Mouse (Mus musculus) neural tube, embryonic 14.5 days (tissue): ENCODE data around the gene Dtd2. TPM values are rescaled to one million over a fixed set of nuclear protein-coding genes. Genes with fewer than 3 reads are reported as not detected.

Experiments used
- ATAC-seq: fragments of 200-750 bp; cut with Nextera tagmentation; 2 replicates; pipeline ENCODE4 v1.8.0; 2017; ENCODE audit warnings: low read depth, mild to moderate bottlenecking, moderate TSS enrichment, moderate library complexity
- H3K27ac ChIP-seq: fragments of 300-500 bp; sonication (generic); 2 replicates; pipeline ENCODE4 v1.5.1; 2014; ENCODE audit warnings: low read depth, mild to moderate bottlenecking, control low read depth, low read length, moderate library complexity, mixed read lengths
- H3K27me3 ChIP-seq: fragments of 300-500 bp; sonication (generic); 2 replicates; pipeline ENCODE4 v1.6.1; 2014; ENCODE audit warnings: low read length; ENCODE audit not compliant: control insufficient read depth, insufficient read depth
- H3K36me3 ChIP-seq: fragments of 300-500 bp; sonication (generic); 2 replicates; pipeline ENCODE4 v1.6.1; 2014; ENCODE audit warnings: low read length, mixed read lengths; ENCODE audit not compliant: control insufficient read depth, insufficient read depth
- H3K4me1 ChIP-seq: fragments of 300-500 bp; sonication (generic); 2 replicates; pipeline ENCODE4 v1.6.1; 2014; ENCODE audit warnings: low read length; ENCODE audit not compliant: control insufficient read depth, insufficient read depth
- H3K4me2 ChIP-seq: fragments of 300-500 bp; sonication (generic); 2 replicates; pipeline ENCODE4 v1.6.1; 2014; ENCODE audit warnings: mild to moderate bottlenecking, low read depth, low read length, control low read depth
- H3K4me3 ChIP-seq: fragments of 300-500 bp; sonication (generic); 2 replicates; pipeline ENCODE4 v1.5.1; 2014; ENCODE audit warnings: low read depth, low read length, control low read depth, mixed read lengths
- H3K9ac ChIP-seq: fragments of 300-500 bp; sonication (generic); replicated peaks from 2 replicates; pipeline ENCODE4 v1.6.1; 2014; ENCODE audit warnings: low read depth, mild to moderate bottlenecking, control low read depth, low read length, mixed read lengths
- H3K9me3 ChIP-seq: fragments of 300-500 bp; sonication (generic); 2 replicates; pipeline ENCODE4 v1.6.1; 2016; ENCODE audit warnings: low read length; ENCODE audit not compliant: control insufficient read depth
- WGBS: fragments of 180-500 bp; shearing (Covaris S2); extraction: QIAGEN DNeasy Blood & Tissue Kit; methylation state at CpG from one replicate; pipeline ENCODE4 v1.1.7; 2014; 5-methylcytosine and 5-hydroxymethylcytosine counted together
- polyA plus RNA-seq: library from polyadenylated mRNA; unstranded; fragments of >200 nt; fragmentation: Nextera tagmentation; extraction: Ambion mirVana; gene quantifications from 2 replicates; pipeline ENCODE4 v1.2.1, GENCODE M21; 2014

The Dtd2 gene
- polyA plus RNA-seq, 1 experiment from 2014 or later, result 23.2 TPM

DNA sequence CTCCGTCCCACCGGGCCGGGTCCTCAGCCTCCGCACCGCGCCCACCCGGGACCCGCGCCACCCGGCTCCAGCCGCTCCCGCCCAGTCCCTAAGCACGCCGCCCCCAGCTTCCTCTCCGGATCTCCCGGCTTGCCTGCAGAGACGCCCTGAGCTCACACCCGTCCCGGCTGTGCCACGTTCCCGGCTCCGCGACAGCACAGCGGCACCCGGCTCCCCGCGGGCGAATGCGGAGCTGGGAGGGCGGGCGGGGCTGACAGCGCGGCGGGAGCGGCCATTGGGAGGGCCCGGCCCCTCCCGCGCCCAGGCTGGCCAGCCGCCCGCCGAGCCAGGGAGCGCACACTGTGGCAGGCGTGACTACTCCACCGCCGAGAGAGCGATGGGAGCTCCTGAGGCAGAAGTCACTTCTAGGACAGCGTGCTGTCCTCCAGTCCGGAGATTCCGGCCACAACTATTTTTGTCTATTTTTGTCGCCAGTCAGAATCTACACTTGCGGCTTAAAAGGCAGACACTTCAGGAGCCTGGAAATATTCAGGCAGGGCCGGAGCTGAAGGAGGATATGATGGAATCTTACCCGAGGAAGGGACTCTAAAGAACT, 35.1 kb downstream of the Dtd2 start, which contains the start of gene Heatr5a:
Gene Heatr5a (minus strand): TSS at position 252 of the 595 bp plus-strand sequence.
- H3K36me3 ChIP-seq, result no peaks in the 10 kb centered on the region
- WGBS, result under 1% methylated on average over 45 of the region's 53 CpGs

DNA sequence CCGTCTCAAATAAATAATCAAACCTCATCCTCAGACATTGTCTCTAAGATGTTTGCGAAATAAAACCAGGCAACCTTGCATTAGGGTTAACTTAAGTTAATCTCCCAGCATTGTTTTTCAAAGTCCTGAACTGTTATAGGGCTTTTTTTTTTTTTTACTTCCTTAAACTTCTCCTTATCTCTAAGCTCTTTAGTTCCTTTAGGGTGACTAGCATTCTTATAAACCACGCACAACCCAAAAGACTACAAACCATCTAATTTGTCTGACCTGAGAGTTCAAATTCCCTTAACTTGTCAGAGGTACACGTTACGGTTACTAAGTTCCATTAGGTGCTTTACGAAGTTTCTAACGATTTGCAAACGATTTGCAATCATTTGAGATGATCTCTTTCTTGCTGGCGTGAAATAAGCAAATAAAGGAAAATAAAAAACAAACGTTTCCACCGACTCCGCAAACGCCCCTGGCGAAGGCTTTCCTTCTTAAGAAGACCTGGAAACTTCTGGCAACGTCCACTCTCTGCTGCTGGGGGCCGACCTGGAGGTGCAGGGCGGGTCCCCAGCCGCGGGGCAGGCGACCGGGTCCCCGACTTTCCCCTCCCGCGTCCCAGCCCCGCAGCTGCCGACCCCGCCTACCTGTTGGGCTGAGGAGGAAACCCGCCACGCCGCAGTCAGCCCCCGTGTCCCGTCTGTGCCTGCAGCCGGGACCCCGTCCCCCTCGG, 35.8 kb downstream of the Dtd2 start:
- 1% methylated on average over 35 of the region's 35 CpGs for WGBS
- no peak; the same call in 1 of the 2 replicates for ATAC-seq

More for the DNA sequence above, 35.1 kb downstream of the Dtd2 start, which contains the start of gene Heatr5a:
- Histone ChIP-seq H3K4me1 (no peaks in the 10 kb centered on the region), H3K9ac (peak within 1 kb of the TSS; percentile 75), H3K27ac (peak within 1 kb of the TSS; percentile 82), H3K4me2 (peak within 1 kb of the TSS; percentile 54), H3K9me3 (no peaks in the 10 kb centered on the region), H3K4me3 (peak within 1 kb of the TSS; percentile 90), H3K27me3 (peaks cover 5% of the 10 kb centered on the region; the same call in 1 of the 2 replicates)
- peak; percentile 98 for ATAC-seq

DNA sequence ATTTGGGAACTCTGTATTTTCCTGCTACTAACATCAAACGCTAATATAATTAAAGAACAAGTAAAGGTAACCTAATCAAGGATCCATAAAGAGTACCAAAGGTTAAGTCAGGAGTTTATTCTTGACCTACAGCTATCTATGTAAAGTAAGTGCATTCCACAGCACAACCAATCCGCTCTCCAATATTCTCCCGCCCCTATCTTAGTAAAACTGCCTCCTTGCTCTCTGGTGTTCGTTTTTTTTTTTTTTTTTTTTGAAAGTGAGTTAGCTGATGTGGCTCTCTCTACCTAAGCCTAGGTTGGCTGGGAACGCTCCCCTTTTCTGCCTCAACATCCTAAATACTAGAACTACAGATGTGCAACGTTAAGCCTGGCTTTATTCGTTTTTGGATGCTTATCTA, 36.4 kb downstream of the Dtd2 start:
- H3K9ac ChIP-seq, result no peak overlapping the region
- ATAC-seq, result no peak
- H3K36me3 ChIP-seq, result no peaks in the 10 kb centered on the region
- WGBS, result 28% methylated on average over 7 of the region's 7 CpGs
- H3K4me2 ChIP-seq, result peak overlapping the region; percentile 54
- H3K27ac ChIP-seq, result no peak overlapping the region
- H3K4me1 ChIP-seq, result no peaks in the 10 kb centered on the region
- H3K9me3 ChIP-seq, result no peaks in the 10 kb centered on the region
- no peak overlapping the region for H3K4me3 ChIP-seq
- peaks cover 5% of the 10 kb centered on the region; the same call in 1 of the 2 replicates for H3K27me3 ChIP-seq

More for the DNA sequence above, 35.8 kb downstream of the Dtd2 start:
- H3K9me3 ChIP-seq, result no peaks in the 10 kb centered on the region
- no peaks in the 10 kb centered on the region for H3K36me3 ChIP-seq
- H3K27ac ChIP-seq, result peak overlapping the region; percentile 82
- peak overlapping the region; percentile 75 for H3K9ac ChIP-seq
- H3K4me3 ChIP-seq, result peak overlapping the region; percentile 90
- H3K27me3 ChIP-seq, result peaks cover 5% of the 10 kb centered on the region; the same call in 1 of the 2 replicates
- H3K4me2 ChIP-seq, result peak overlapping the region; percentile 54
- H3K4me1 ChIP-seq, result no peaks in the 10 kb centered on the region

DNA sequence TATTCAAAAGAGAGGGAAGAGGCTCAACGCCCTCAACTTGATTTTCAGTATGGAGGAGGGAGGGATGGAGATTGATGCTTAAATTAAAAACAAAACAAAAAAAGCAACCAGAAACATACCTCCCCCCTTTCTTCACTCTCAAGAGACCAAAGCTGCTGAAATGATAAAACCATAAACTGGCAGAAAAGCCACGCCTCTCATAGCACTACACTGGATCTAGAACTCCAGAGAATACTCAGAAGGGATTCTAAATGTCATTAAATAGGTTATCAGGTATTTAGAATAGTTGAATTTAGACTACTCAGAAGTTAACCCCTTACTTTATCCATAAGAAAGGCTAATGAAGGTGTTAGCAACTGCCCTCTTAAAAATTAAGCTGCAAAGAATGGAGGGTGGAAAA, 37.2 kb downstream of the Dtd2 start:
- H3K27ac ChIP-seq, result no peak overlapping the region
- 78% methylated on average over 2 of the region's 2 CpGs for WGBS
- no peak overlapping the region for H3K4me2 ChIP-seq
- no peak overlapping the region for H3K4me3 ChIP-seq
- H3K36me3 ChIP-seq, result no peaks in the 10 kb centered on the region
- H3K4me1 ChIP-seq, result no peaks in the 10 kb centered on the region
- peaks cover 5% of the 10 kb centered on the region; the same call in 1 of the 2 replicates for H3K27me3 ChIP-seq
- ATAC-seq, result no peak
- H3K9me3 ChIP-seq, result no peaks in the 10 kb centered on the region
- no peak overlapping the region for H3K9ac ChIP-seq

DNA sequence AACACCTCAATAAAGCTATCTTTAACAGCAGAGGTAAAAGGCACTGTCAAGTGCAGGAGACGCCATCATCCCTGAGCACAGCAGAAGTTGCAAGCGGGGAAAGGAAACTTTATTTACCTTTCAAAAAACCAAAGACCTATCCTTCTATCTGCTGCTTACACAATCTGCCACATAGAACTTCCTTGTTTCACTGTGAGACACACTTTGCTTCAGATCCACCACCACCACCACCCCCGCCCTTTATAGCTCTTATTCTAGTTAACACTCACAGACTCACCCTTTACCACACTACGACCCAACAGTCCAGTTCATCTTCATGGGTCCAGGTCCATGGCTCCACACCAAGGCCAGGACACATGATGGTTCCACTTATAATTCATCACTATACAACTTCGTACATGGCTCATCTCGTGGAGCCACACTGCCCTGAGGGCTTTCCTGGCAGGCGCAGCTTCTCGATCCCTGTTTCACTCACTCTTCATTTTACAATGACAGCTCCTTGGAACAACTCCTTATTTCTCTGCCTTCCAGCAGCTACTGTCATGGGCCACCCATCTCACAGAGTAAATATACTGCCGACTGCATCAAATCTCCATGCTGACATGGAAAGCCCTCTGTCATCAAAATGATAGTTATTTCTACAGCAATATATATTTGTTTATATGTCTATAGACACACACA, 38.2 kb downstream of the Dtd2 start:
- Histone ChIP-seq H3K27ac (no peak overlapping the region), H3K36me3 (no peaks in the 10 kb centered on the region), H3K4me2 (no peak overlapping the region), H3K27me3 (peaks cover 5% of the 10 kb centered on the region; the same call in 1 of the 2 replicates), H3K4me3 (no peak overlapping the region), H3K4me1 (no peaks in the 10 kb centered on the region), H3K9ac (no peak overlapping the region), H3K9me3 (no peaks in the 10 kb centered on the region)
- 81% methylated on average over 9 of the region's 9 CpGs for WGBS
- no peak for ATAC-seq

DNA sequence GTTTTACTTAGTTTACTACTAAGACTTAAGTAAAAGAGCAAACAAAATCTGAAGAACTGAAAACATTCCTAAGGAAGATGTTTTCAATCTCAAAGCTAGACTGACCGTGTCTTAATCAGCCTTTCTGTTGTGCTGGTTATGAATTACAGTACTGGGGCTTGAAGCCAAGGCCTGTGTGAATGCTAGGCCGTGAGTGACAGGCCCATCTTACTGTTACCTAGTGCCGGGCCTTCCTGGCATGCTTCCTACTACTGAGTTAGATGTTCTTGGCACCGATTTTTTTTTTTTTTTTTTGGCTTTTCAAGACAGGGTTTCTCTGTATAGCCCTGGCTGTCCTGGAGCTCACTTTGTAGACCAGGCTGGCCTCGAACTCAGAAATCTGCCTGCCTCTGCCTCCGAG, 48.7 kb downstream of the Dtd2 start:
- Histone ChIP-seq H3K4me3 (no peak overlapping the region), H3K27me3 (no peaks in the 10 kb centered on the region), H3K4me2 (no peak overlapping the region), H3K4me1 (no peaks in the 10 kb centered on the region), H3K9ac (no peak overlapping the region), H3K9me3 (no peaks in the 10 kb centered on the region), H3K36me3 (0 out of 2 replicates have a peak, but pooled peaks cover 10% of the 10 kb centered on the region), H3K27ac (no peak overlapping the region)
- ATAC-seq, result no peak
- WGBS, result 88% methylated on average over 6 of the region's 6 CpGs

DNA sequence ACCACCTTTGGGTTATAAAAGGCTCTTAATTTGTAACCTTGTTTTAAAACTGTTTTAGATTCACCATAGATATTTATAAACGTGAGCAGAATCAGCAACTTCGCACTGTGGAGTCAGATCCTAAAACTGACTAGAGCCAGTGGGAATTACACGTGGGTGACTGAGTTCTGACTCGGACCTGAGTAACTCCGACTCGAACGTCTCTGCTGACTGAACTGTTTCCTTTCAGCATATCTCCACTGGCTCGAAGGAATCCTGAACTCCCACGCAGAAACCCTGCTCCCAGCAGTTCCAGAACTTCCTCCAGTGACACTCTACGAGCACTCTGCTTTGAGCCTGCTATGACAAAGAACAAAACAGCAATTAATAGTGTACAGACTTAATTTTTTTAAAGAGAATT, 54.0 kb downstream of the Dtd2 start:
- Histone ChIP-seq H3K27ac (no peak overlapping the region), H3K4me2 (no peak overlapping the region), H3K4me1 (no peaks in the 10 kb centered on the region), H3K4me3 (no peak overlapping the region), H3K9me3 (no peaks in the 10 kb centered on the region), H3K9ac (no peak overlapping the region), H3K36me3 (peaks cover 30% of the 10 kb centered on the region), H3K27me3 (no peaks in the 10 kb centered on the region)
- WGBS, result 89% methylated on average over 10 of the region's 10 CpGs
- no peak for ATAC-seq

DNA sequence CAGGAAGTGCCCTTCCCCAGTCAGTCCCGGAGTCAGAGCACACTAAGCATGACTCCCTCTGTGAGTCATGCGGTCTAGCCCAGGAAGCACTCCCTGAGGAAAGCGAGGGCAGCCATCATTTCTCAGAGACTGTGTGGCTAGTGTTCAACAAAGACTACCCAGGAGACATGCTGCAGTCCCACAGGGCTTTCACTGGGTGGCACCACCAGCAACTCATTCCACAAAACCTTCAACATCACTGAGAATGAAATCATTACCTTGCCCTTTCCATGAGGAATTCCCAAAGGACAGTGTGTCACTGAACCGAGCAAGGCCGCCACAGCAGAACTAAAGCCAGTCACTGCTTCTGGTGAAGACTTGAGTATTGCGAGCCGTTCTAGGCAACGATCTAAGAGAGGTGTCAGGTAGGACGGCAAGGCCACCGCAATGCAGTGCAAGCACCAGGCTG, 58.8 kb downstream of the Dtd2 start:
- no peak overlapping the region for H3K4me2 ChIP-seq
- ATAC-seq, result no peak
- H3K27ac ChIP-seq, result no peak overlapping the region
- H3K27me3 ChIP-seq, result no peaks in the 10 kb centered on the region
- 83% methylated on average over 10 of the region's 10 CpGs for WGBS
- H3K9me3 ChIP-seq, result no peaks in the 10 kb centered on the region
- no peak overlapping the region for H3K9ac ChIP-seq
- H3K4me1 ChIP-seq, result no peaks in the 10 kb centered on the region
- H3K4me3 ChIP-seq, result no peak overlapping the region
- peaks cover 22% of the 10 kb centered on the region for H3K36me3 ChIP-seq

DNA sequence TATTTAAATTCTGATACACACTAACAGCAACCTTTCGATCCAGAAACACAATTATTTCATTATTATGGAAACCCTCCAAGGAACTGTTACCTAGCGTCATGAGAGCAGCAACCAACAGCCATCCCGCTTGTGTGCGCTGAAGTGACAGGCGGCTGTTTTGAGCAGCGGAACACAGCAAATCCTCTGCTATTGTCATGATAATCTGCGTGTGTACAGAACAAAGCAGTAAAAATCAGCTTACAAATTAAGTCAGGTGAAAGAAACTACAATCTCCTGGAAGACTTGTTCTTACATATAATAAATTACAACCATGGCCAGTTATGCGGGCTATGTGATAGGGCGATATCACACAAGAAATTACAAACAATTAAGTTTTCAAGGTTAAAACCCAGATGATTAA, 61.0 kb downstream of the Dtd2 start:
- no peaks in the 10 kb centered on the region for H3K9me3 ChIP-seq
- ATAC-seq, result no peak
- H3K36me3 ChIP-seq, result peaks cover 14% of the 10 kb centered on the region
- no peak overlapping the region for H3K4me2 ChIP-seq
- H3K9ac ChIP-seq, result no peak overlapping the region
- H3K27ac ChIP-seq, result no peak overlapping the region
- WGBS, result 47% methylated on average over 9 of the region's 9 CpGs
- no peak overlapping the region for H3K4me3 ChIP-seq
- no peaks in the 10 kb centered on the region for H3K27me3 ChIP-seq
- no peaks in the 10 kb centered on the region for H3K4me1 ChIP-seq
